Mouse (Mus musculus): ENCODE results near the gene Gm20721. TPM values are rescaled to one million over a fixed set of nuclear protein-coding genes. Genes with fewer than 3 reads are reported as not detected.

Gene Gm20721
- total and polyA plus RNA-seq, 3 experiments: 55.7 to 363 TPM; not detected in 1

GRCm38 (mm10) chr2:174297086-174297571, 49.4 kb downstream of the Gm20721 start:
- in situ Hi-C loops (cut with MboI; ENCODE audit: low pct_ligation_motif_present, low pct_unique_long_range_greater_than_20kb, low sequenced_read_pairs) (no loop called here), dilution Hi-C loops (cut with MboI; ENCODE audit: extremely low pct_ligation_motif_present, extremely low pct_unique_long_range_greater_than_20kb, low sequenced_read_pairs) (no loop called here)
- peaks cover 24% of the 10 kb centered on the region for H3K79me2 ChIP-seq (replicated peaks; ENCODE audit: control insufficient read depth, extremely low read depth, insufficient read depth, poor library complexity, severe bottlenecking)
- H3K9me3 ChIP-seq (replicated peaks; ENCODE audit: low read length): peaks cover 36% of the 10 kb centered on the region
- H3K9ac ChIP-seq (ENCODE audit: insufficient read depth, low read depth): no peak overlapping the region
- no peak overlapping the region for H3K27ac ChIP-seq (ENCODE audit: insufficient read depth, low read depth)
- H3K4me3 ChIP-seq (replicated peaks in 1 of 3; ENCODE audit: low read depth in 2 of 3, low read length in 2 of 3, poor library complexity in 1 of 3): peak overlapping the region in 2 of 3 experiments; percentile 19 to 23
- H3K4me1 ChIP-seq (ENCODE audit: control insufficient read depth in 1 of 2, insufficient read depth in 2 of 2): peaks cover 3 to 9% of the 10 kb centered on the region in 2 experiments; a peak in 2 of 4 replicates
- TF ChIP-seq MAX (IDR thresholded peaks at IDR 0.05; ENCODE audit: low read length) (0 out of 2 replicates have a peak, but pooled peaks have one; percentile 47), GABPA (IDR thresholded peaks at IDR 0.05; ENCODE audit: insufficient replicate concordance, low read depth, low read length) (no peak), RCOR1 (conservative IDR thresholded peaks at IDR 0.05; ENCODE audit: low read depth, low read length) (peak; percentile 96), PAX5 (IDR thresholded peaks at IDR 0.05; ENCODE audit: low read length) (no peak), USF1 (IDR thresholded peaks at IDR 0.05; ENCODE audit: low read depth, low read length) (peak; percentile 77), USF2 (conservative IDR thresholded peaks at IDR 0.05; ENCODE audit: low read depth, low read length) (peak; percentile 62), CTCF (conservative IDR thresholded peaks at IDR 0.05 in 1 of 2, IDR thresholded peaks at IDR 0.05 in 1 of 2; ENCODE audit: low read depth in 2 of 2, low read length in 2 of 2) (peak in 1 of 2 experiments; percentile 42; a peak in 2 of 4 replicates), BHLHE40 (IDR thresholded peaks at IDR 0.05; ENCODE audit: low read depth, low read length) (peak; percentile 50), ZC3H11A (IDR thresholded peaks at IDR 0.05; ENCODE audit: low read depth, low read length) (no peak)
- peak; percentile 63 for DNase-seq (ENCODE audit: extremely low read depth)
- peaks cover 0 to 9% of the 10 kb centered on the region in 2 experiments for H3K36me3 ChIP-seq (replicated peaks in 1 of 2; ENCODE audit: control insufficient read depth in 1 of 2, insufficient read depth in 1 of 2, low read length in 1 of 2)
- no peaks in the 10 kb centered on the region for H3K27me3 ChIP-seq (replicated peaks)
- peak overlapping the region; percentile 17; the same call in 1 of the 2 replicates for H3K4me2 ChIP-seq (ENCODE audit: insufficient read depth, low read depth, poor library complexity, severe bottlenecking)

GRCm38 (mm10) chr2:174295900-174296465, 50.5 kb downstream of the Gm20721 start:
- Histone ChIP-seq H3K36me3 (replicated peaks in 1 of 2; ENCODE audit: control insufficient read depth in 1 of 2, insufficient read depth in 1 of 2, low read length in 1 of 2) (peaks cover 0 to 15% of the 10 kb centered on the region in 2 experiments), H3K27me3 (replicated peaks) (no peaks in the 10 kb centered on the region), H3K4me1 (ENCODE audit: control insufficient read depth in 1 of 2, insufficient read depth in 2 of 2) (peaks cover 3 to 19% of the 10 kb centered on the region in 2 experiments; a peak in 3 of 4 replicates), H3K9me3 (replicated peaks; ENCODE audit: low read length) (peaks cover 36% of the 10 kb centered on the region), H3K9ac (ENCODE audit: insufficient read depth, low read depth) (no peak overlapping the region), H3K4me2 (ENCODE audit: insufficient read depth, low read depth, poor library complexity, severe bottlenecking) (peak overlapping the region; percentile 76), H3K79me2 (replicated peaks; ENCODE audit: control insufficient read depth, extremely low read depth, insufficient read depth, poor library complexity, severe bottlenecking) (peaks cover 36% of the 10 kb centered on the region), H3K27ac (ENCODE audit: insufficient read depth, low read depth) (0 out of 2 replicates have a peak overlapping the region, but pooled peaks have one; percentile 9), H3K4me3 (replicated peaks in 1 of 3; ENCODE audit: low read depth in 2 of 3, low read length in 2 of 3, poor library complexity in 1 of 3) (peak overlapping the region; percentile 45 to 70 (median 56))
- dilution Hi-C loops (cut with MboI; ENCODE audit: extremely low pct_ligation_motif_present, extremely low pct_unique_long_range_greater_than_20kb, low sequenced_read_pairs) (no loop called here), in situ Hi-C loops (cut with MboI; ENCODE audit: low pct_ligation_motif_present, low pct_unique_long_range_greater_than_20kb, low sequenced_read_pairs) (no loop called here)
- no peak for DNase-seq (ENCODE audit: extremely low read depth)
- TF ChIP-seq NELFE (IDR thresholded peaks at IDR 0.05; ENCODE audit: low read depth, low read length) (0 out of 2 replicates have a peak, but pooled peaks have one; percentile 9), POLR2AphosphoS2 (IDR thresholded peaks at IDR 0.05; ENCODE audit: low read depth, low read length) (no peak), NRF1 (IDR thresholded peaks at IDR 0.05; ENCODE audit: low read depth, low read length) (peak; percentile 41), ZNF384 (IDR thresholded peaks at IDR 0.05; ENCODE audit: low read depth, low read length) (0 out of 2 replicates have a peak, but pooled peaks have one; percentile 6)
